Mouse (Mus musculus) brain, embryonic 14.5 days (tissue): ENCODE measurements around the gene Ppp1cc. TPM values are rescaled to one million over a fixed set of nuclear protein-coding genes. Genes with fewer than 3 reads are reported as not detected.
A peak's percentile ranks its signal among the peaks of the same experiment; 100 is the strongest.
"Not testable (repeated sequence)": the region's sequence is repeated elsewhere in the genome, so short reads cannot be mapped to it uniquely, and the experiment has no call there.

Experiments used
- DNase-seq: peaks from one replicate; pipeline ENCODE4 v3.0.0-alpha.2; 2011; ENCODE audit warnings: low read depth
- CTCF ChIP-seq: fragments of 200-500 bp; IDR thresholded peaks from 2 replicates; pipeline ENCODE4 v1.5.1; 2012; ENCODE audit warnings: inconsistent platforms, mild to moderate bottlenecking, moderate library complexity, borderline replicate concordance; ENCODE audit not compliant: insufficient read depth, insufficient read length; ENCODE audit errors: extremely low read depth
- POLR2A ChIP-seq: fragments of 200-500 bp; IDR thresholded peaks from 2 replicates; pipeline ENCODE4 v1.6.1; 2012; ENCODE audit warnings: mild to moderate bottlenecking, inconsistent platforms, borderline replicate concordance; ENCODE audit not compliant: poor library complexity, insufficient read depth, insufficient read length, severe bottlenecking; ENCODE audit errors: extremely low read depth
- polyA plus RNA-seq: library from polyadenylated mRNA; depleted of rRNA; stranded (reverse); fragments of >200 nt; gene quantifications from 2 replicates; pipeline ENCODE4 v1.2.3, GENCODE M21; 2012

The Ppp1cc gene
- polyA plus RNA-seq, 1 experiment = 270 TPM

- TF ChIP-seq POLR2A = no peak
- TF ChIP-seq CTCF = no peak
- no peak for DNase-seq
Measured at GRCm38 (mm10) chr5:122140723-122141122, 17.4 kb upstream of the Ppp1cc start, which contains the start of gene Ccdc63. Gene Ccdc63 (minus strand): TSS chr5:122140823.

GRCm38 (mm10) chr5:122142230-122142992, 15.7 kb upstream of the Ppp1cc start:
- DNase-seq = peak; percentile 44
- peak; percentile 71; the same call in 1 of the 2 replicates for TF ChIP-seq CTCF
- TF ChIP-seq POLR2A = no peak

GRCm38 (mm10) chr5:122143543-122143942, 14.5 kb upstream of the Ppp1cc start:
- TF ChIP-seq POLR2A (no peak), CTCF (no peak)
- no peak for DNase-seq

GRCm38 (mm10) chr5:122144825-122145224, 13.3 kb upstream of the Ppp1cc start:
- no peak for TF ChIP-seq POLR2A
- no peak for TF ChIP-seq CTCF
- DNase-seq = no peak

GRCm38 (mm10) chr5:122145381-122146055, 12.6 kb upstream of the Ppp1cc start:
- TF ChIP-seq POLR2A = no peak
- TF ChIP-seq CTCF = no peak
- no peak for DNase-seq

- peak; percentile 38 for DNase-seq
- TF ChIP-seq POLR2A (no peak), CTCF (no peak)
Measured at GRCm38 (mm10) chr5:122146056-122146580, 12.0 kb upstream of the Ppp1cc start.

- no peak for DNase-seq
- TF ChIP-seq POLR2A = no peak
- no peak for TF ChIP-seq CTCF
Measured at GRCm38 (mm10) chr5:122146609-122147008, 11.5 kb upstream of the Ppp1cc start.

GRCm38 (mm10) chr5:122148107-122148506, 10.0 kb upstream of the Ppp1cc start:
- DNase-seq = no peak
- TF ChIP-seq CTCF (no peak), POLR2A (no peak)

- no peak for DNase-seq
Measured at GRCm38 (mm10) chr5:122149259-122149658, 8.8 kb upstream of the Ppp1cc start.

GRCm38 (mm10) chr5:122152508-122152907, 5.6 kb upstream of the Ppp1cc start:
- not testable (repeated sequence) for DNase-seq

More at GRCm38 (mm10) chr5:122149259-122149658, 8.8 kb upstream of the Ppp1cc start:
- no peak for TF ChIP-seq CTCF
- no peak for TF ChIP-seq POLR2A

GRCm38 (mm10) chr5:122154006-122154405, 4.1 kb upstream of the Ppp1cc start:
- no peak for DNase-seq
- no peak for TF ChIP-seq CTCF
- TF ChIP-seq POLR2A = no peak
